Comparison of ENCODE assay signal across 10 mouse cellular contexts in the genomic region with DNA sequence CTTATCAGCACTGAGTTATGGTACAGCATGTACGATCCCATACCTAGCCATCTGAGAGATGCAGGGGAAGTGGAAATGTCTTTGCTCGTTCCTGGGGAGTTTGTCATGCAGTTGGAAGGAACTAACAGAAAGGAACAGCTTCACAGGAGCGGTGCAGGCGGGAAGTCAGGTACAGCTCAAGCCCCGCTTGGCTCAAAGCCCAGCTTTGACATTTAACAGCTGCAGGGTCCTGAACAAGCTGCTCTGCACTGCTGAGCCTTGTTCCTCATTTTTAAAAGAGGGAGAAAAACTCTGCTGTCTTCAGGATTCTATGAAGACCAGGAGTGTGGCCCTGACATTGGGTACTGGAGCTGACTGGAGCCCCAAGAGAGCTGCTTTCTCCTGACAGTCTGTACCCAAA.
DNase-seq lines count a peak whose midpoint lies in the region; ATAC-seq lines count a peak whose summit lies in the region.
"Had no signal": no experiment of that assay in that cellular context is flagged by ENCODE, and none has a peak within 500 bp of the region (broad histone marks: within the 10 kb centered on the region; RNA-seq: fewer than 3 reads in every experiment).

No protein-coding gene starts in this region.

- H3K4me1 ChIP-seq in kidney, embryonic 15.5 days: peaks cover 45% of the 10 kb centered on the region
- peaks cover 20% of the 10 kb centered on the region for H3K4me1 ChIP-seq in intestine, embryonic 15.5 days (replicated peaks)

- H3K9me3 ChIP-seq in kidney, embryonic 15.5 days (replicated peaks): no peaks in the 10 kb centered on the region
- no peaks in the 10 kb centered on the region for H3K9me3 ChIP-seq in intestine, embryonic 15.5 days

- no peak overlapping the region for H3K4me3 ChIP-seq in kidney, embryonic 15.5 days (replicated peaks)
- no peak overlapping the region for H3K4me3 ChIP-seq in intestine, embryonic 15.5 days (replicated peaks)
- H3K4me3 ChIP-seq: heart, adult 2 months had no signal

- H3K9ac ChIP-seq in kidney, embryonic 15.5 days: no peak overlapping the region
- no peak overlapping the region for H3K9ac ChIP-seq in intestine, embryonic 15.5 days

- no peaks in the 10 kb centered on the region for H3K27me3 ChIP-seq in kidney, embryonic 15.5 days
- no peaks in the 10 kb centered on the region for H3K27me3 ChIP-seq in intestine, embryonic 15.5 days (replicated peaks)

- H3K36me3 ChIP-seq in kidney, embryonic 15.5 days: no peaks in the 10 kb centered on the region
- H3K36me3 ChIP-seq in intestine, embryonic 15.5 days: no peaks in the 10 kb centered on the region

- H3K4me2 ChIP-seq in kidney, embryonic 15.5 days: no peak overlapping the region
- no peak overlapping the region for H3K4me2 ChIP-seq in intestine, embryonic 15.5 days (replicated peaks)

- peak overlapping the region; percentile 52; the same call in 1 of the 2 replicates for H3K27ac ChIP-seq in kidney, embryonic 15.5 days
- H3K27ac ChIP-seq in intestine, embryonic 15.5 days: peak overlapping the region; percentile 56; the same call in 1 of the 2 replicates
- H3K27ac ChIP-seq: heart, adult 2 months had no signal

- DNase-seq in kidney, adult 11 months: no peak
- DNase-seq in A20 (ENCODE audit: low read depth, low spot score) (peak; percentile 35), NIH3T3 (ENCODE audit: low read depth) (peak; percentile 22), adipocyte (ENCODE audit: low spot score) (no peak)
- no peak for DNase-seq in cerebellum, adult 8-10 months
- DNase-seq: right cerebral cortex, adult 18-20 months; thymus, postnatal 4 days had no signal

- peak; percentile 59 for ATAC-seq in kidney, embryonic 15.5 days (replicated peaks; ENCODE audit: low FRiP score)
- ATAC-seq in intestine, embryonic 15.5 days: peak; percentile 76

- WGBS in kidney, embryonic 15.5 days: 47% methylated on average over 5 of the region's 5 CpGs
- WGBS in intestine, embryonic 15.5 days: 39% methylated on average over 5 of the region's 5 CpGs

Comparison
In these comparisons a context has a peak if more than half of its experiments do, and no peak if none do; other contexts are left out.
1. DNase-seq: peak in A20 (single experiment) and NIH3T3 (single experiment); none in kidney, adult 11 months (single experiment), adipocyte (single experiment) and cerebellum, adult 8-10 months (single experiment).